Mouse (Mus musculus): Measurements from ENCODE around the gene Armc10. TPM values are rescaled to one million over a fixed set of nuclear protein-coding genes. Genes with fewer than 3 reads are reported as not detected.
"Not testable (repeated sequence)": the region's sequence is repeated elsewhere in the genome, so short reads cannot be mapped to it uniquely, and the experiment has no call there.

The Armc10 gene
- 33.7 and 34.2 TPM in 2 replicates for polyA plus RNA-seq (2012; rRNA removed)

GRCm38 (mm10) chr5:21645439-21646132 is at the start of gene Armc10, which contains the start of gene Fbxl13:
Armc10 (plus strand) TSS chr5:21645813.
Fbxl13 (minus strand) TSS chr5:21645634.
- DNase-seq (ENCODE audit: low spot score) = peak; percentile 69

GRCm38 (mm10) chr5:21599536-21599935 is 46.1 kb upstream of the Armc10 start:
- DNase-seq (ENCODE audit: low spot score) = not testable (repeated sequence)

GRCm38 (mm10) chr5:21599961-21600360 is 45.7 kb upstream of the Armc10 start:
- DNase-seq (ENCODE audit: low spot score) = no peak

GRCm38 (mm10) chr5:21605936-21606335 is 39.7 kb upstream of the Armc10 start:
- DNase-seq (ENCODE audit: low spot score) = no peak

- no peak for DNase-seq (ENCODE audit: low spot score)
These were observed 37.0 kb upstream of the Armc10 start for GRCm38 (mm10) chr5:21608311-21609304.

- no peak for DNase-seq (ENCODE audit: low spot score)
These were observed 34.6 kb upstream of the Armc10 start for GRCm38 (mm10) chr5:21610996-21611395.

- DNase-seq (ENCODE audit: low spot score) = not testable (repeated sequence)
These were observed 31.3 kb upstream of the Armc10 start for GRCm38 (mm10) chr5:21614299-21614698.

- DNase-seq (ENCODE audit: low spot score) = no peak
These were observed 29.1 kb upstream of the Armc10 start for GRCm38 (mm10) chr5:21616450-21617009.

GRCm38 (mm10) chr5:21625916-21626315 is 19.7 kb upstream of the Armc10 start:
- DNase-seq (ENCODE audit: low spot score) = no peak

- no peak for DNase-seq (ENCODE audit: low spot score)
These were observed 4.7 kb upstream of the Armc10 start for GRCm38 (mm10) chr5:21640961-21641360.

GRCm38 (mm10) chr5:21643606-21644005 is 2.0 kb upstream of the Armc10 start:
- no peak for DNase-seq (ENCODE audit: low spot score)

GRCm38 (mm10) chr5:21644891-21645438 is 648 bp upstream of the Armc10 start:
- no peak for DNase-seq (ENCODE audit: low spot score)

GRCm38 (mm10) chr5:21646133-21646491 is 499 bp downstream of the Armc10 start:
- DNase-seq (ENCODE audit: low spot score) = no peak

GRCm38 (mm10) chr5:21650736-21651135 is 5.1 kb downstream of the Armc10 start:
- DNase-seq (ENCODE audit: low spot score) = no peak

GRCm38 (mm10) chr5:21651885-21652612 is 6.4 kb downstream of the Armc10 start:
- DNase-seq (ENCODE audit: low spot score) = no peak

- no peak for DNase-seq (ENCODE audit: low spot score)
These were observed 11.3 kb downstream of the Armc10 start for GRCm38 (mm10) chr5:21656912-21657311.

GRCm38 (mm10) chr5:21658038-21658437 is 12.4 kb downstream of the Armc10 start:
- no peak for DNase-seq (ENCODE audit: low spot score)

- DNase-seq (ENCODE audit: low spot score) = peak; percentile 57
These were observed 13.2 kb downstream of the Armc10 start for GRCm38 (mm10) chr5:21658623-21659395.

GRCm38 (mm10) chr5:21660850-21661249 is 15.2 kb downstream of the Armc10 start:
- DNase-seq (ENCODE audit: low spot score) = no peak

GRCm38 (mm10) chr5:21663081-21663480 is 17.5 kb downstream of the Armc10 start:
- no peak for DNase-seq (ENCODE audit: low spot score)
